Mouse (Mus musculus): ENCODE results near the gene Apoa2. TPM values are rescaled to one million over a fixed set of nuclear protein-coding genes. Genes with fewer than 3 reads are reported as not detected.

The Apoa2 gene
- polyA plus RNA-seq, 1 experiment = not detected

- no peak for TF ChIP-seq CTCF (IDR thresholded peaks at IDR 0.05; ENCODE audit: insufficient read depth, low read depth, low read length)
- Histone ChIP-seq H3K27ac (ENCODE audit: insufficient read depth, low read depth, low read length) (peak overlapping the region; percentile 94), H3K4me1 (ENCODE audit: control insufficient read depth, insufficient read depth, low read length) (peaks cover 40% of the 10 kb centered on the region), H3K4me3 (ENCODE audit: insufficient read depth, low read depth, low read length) (peak overlapping the region; percentile 9; the same call in 1 of the 2 replicates)
- WGBS = 19% methylated on average over 14 of the region's 14 CpGs
Observed at GRCm38 (mm10) chr1:171189476-171190114, 35.3 kb upstream of the Apoa2 start.

- 93% methylated on average over 9 of the region's 9 CpGs for WGBS
- H3K4me1 ChIP-seq (ENCODE audit: control insufficient read depth, insufficient read depth, low read length) = peaks cover 34% of the 10 kb centered on the region
- H3K27ac ChIP-seq (ENCODE audit: insufficient read depth, low read depth, low read length) = peak overlapping the region; percentile 94
- TF ChIP-seq POLR2A (IDR thresholded peaks at IDR 0.05; ENCODE audit: insufficient read depth, low read depth, low read length) (no peak), CTCF (IDR thresholded peaks at IDR 0.05; ENCODE audit: insufficient read depth, low read depth, low read length) (no peak)
- H3K4me3 ChIP-seq (ENCODE audit: insufficient read depth, low read depth, low read length) = no peak overlapping the region
Observed at GRCm38 (mm10) chr1:171190832-171191231, 34.0 kb upstream of the Apoa2 start.

- Histone ChIP-seq H3K4me3 (ENCODE audit: insufficient read depth, low read depth, low read length) (peak overlapping the region; percentile 44), H3K27ac (ENCODE audit: insufficient read depth, low read depth, low read length) (peak overlapping the region; percentile 88), H3K4me1 (ENCODE audit: control insufficient read depth, insufficient read depth, low read length) (peaks cover 25% of the 10 kb centered on the region)
- TF ChIP-seq CTCF (IDR thresholded peaks at IDR 0.05; ENCODE audit: insufficient read depth, low read depth, low read length) (no peak), POLR2A (IDR thresholded peaks at IDR 0.05; ENCODE audit: insufficient read depth, low read depth, low read length) (no peak)
- WGBS = 30% methylated on average over 10 of the region's 10 CpGs
Observed at GRCm38 (mm10) chr1:171192283-171192682, 32.6 kb upstream of the Apoa2 start.

DNA sequence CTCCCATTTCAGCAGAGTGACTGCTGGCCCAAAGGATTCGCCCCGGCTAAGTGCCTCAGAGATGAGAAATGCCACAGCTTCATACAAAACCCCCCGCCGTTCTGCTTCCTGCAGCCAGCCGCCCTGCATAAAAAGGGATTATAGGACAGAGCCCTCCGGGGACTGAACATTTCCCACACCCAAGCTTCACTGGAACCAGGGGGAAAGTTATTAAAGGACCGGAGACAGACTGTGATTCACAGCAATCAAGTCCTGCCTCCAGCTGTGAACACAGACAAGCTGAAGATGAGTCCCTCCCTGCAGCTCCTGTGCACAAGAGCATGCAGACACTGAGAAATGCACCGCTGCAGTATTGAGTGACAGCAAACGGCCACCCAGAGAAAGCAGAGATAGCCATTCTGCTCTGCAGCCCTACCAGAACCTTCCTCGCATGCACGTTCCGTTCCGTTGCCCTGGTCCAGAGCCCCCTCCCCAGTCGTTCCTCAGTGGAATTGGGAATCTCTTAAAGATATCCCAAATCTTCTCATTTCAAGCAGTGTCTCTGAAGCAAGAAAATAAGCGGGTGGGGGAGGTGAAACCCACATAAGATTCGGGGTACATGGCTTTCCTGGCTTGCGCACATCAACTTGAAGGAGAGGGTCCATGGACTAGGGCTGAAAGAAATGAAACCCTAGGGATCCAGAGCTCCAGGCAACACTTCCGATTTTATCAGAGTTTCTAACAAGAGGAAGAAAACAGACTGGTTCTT is 31.6 kb upstream of the Apoa2 start:
- TF ChIP-seq CTCF (IDR thresholded peaks at IDR 0.05; ENCODE audit: insufficient read depth, low read depth, low read length) = no peak
- TF ChIP-seq POLR2A (IDR thresholded peaks at IDR 0.05; ENCODE audit: insufficient read depth, low read depth, low read length) = no peak
- 4% methylated on average over 18 of the region's 18 CpGs for WGBS
- H3K4me1 ChIP-seq (ENCODE audit: control insufficient read depth, insufficient read depth, low read length) = peaks cover 20% of the 10 kb centered on the region
- H3K4me3 ChIP-seq (ENCODE audit: insufficient read depth, low read depth, low read length) = peak overlapping the region; percentile 68
- H3K27ac ChIP-seq (ENCODE audit: insufficient read depth, low read depth, low read length) = peak overlapping the region; percentile 99

DNA sequence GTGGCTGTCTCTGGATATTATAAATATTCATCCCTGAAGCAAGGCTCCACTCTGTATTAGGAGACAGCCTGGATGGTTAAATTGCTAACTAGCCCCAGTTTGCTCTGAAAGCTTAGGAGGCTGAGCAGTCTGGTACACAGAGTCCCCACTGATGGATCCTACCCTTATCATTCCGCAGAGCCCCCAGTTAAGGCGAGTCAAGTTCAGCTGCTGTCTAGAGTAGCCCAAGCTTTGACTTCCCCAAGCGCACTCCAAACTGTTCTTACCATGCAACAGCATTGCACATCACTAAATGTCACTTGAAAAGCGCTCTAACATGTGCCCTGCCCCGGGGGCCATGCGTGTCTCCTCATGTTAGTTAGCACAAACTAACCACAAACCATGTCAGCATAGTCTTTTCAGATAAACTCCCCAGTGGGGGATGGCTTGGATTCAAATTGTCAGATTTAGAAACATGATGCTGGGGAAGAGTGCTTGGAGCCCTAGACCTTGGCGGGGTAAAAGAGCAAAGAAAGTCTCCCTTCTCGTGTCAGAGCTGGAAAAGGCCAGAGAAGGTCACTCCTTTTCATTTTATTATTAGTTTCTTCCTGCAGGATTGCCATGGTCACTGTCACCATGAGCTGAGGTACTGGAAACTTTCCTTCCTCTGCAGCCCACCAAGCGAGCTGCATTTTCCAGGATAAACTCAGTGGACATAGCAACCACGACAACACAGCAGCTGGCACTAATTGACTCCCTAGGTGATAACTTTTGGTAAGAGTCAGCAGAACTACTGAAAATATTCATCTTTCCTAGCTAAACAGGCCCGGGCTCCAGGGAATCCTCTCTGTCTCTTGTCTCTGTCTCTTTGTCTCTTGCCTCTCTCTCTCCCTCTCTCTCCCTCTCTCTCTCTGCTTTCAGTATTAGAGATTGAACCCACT is 30.7 kb upstream of the Apoa2 start:
- Histone ChIP-seq H3K4me3 (ENCODE audit: insufficient read depth, low read depth, low read length) (peak overlapping the region; percentile 39), H3K27ac (ENCODE audit: insufficient read depth, low read depth, low read length) (peak overlapping the region; percentile 99)

GRCm38 (mm10) chr1:171195046-171195822 is 29.6 kb upstream of the Apoa2 start:
- H3K4me3 ChIP-seq (ENCODE audit: insufficient read depth, low read depth, low read length) = peak overlapping the region; percentile 79
- H3K4me1 ChIP-seq (ENCODE audit: control insufficient read depth, insufficient read depth, low read length) = peaks cover 8% of the 10 kb centered on the region
- WGBS = 12% methylated on average over 20 of the region's 20 CpGs
- no peak for TF ChIP-seq POLR2A (IDR thresholded peaks at IDR 0.05; ENCODE audit: insufficient read depth, low read depth, low read length)
- TF ChIP-seq CTCF (IDR thresholded peaks at IDR 0.05; ENCODE audit: insufficient read depth, low read depth, low read length) = no peak
- H3K27ac ChIP-seq (ENCODE audit: insufficient read depth, low read depth, low read length) = peak overlapping the region; percentile 77

More for the DNA sequence above, 30.7 kb upstream of the Apoa2 start:
- TF ChIP-seq CTCF (IDR thresholded peaks at IDR 0.05; ENCODE audit: insufficient read depth, low read depth, low read length) (no peak), POLR2A (IDR thresholded peaks at IDR 0.05; ENCODE audit: insufficient read depth, low read depth, low read length) (no peak)
- peaks cover 16% of the 10 kb centered on the region for H3K4me1 ChIP-seq (ENCODE audit: control insufficient read depth, insufficient read depth, low read length)
- 25% methylated on average over 11 of the region's 11 CpGs for WGBS

- peak within 1 kb of the TSS; percentile 77 for H3K27ac ChIP-seq (ENCODE audit: insufficient read depth, low read depth, low read length)
- under 1% methylated on average over 33 of the region's 33 CpGs for WGBS
- TF ChIP-seq CTCF (IDR thresholded peaks at IDR 0.05; ENCODE audit: insufficient read depth, low read depth, low read length) (no peak), POLR2A (IDR thresholded peaks at IDR 0.05; ENCODE audit: insufficient read depth, low read depth, low read length) (peak; percentile 94)
Observed at GRCm38 (mm10) chr1:171195887-171196397, 28.9 kb upstream of the Apoa2 start, which contains the start of gene Pcp4l1. Gene Pcp4l1, minus strand, starts transcription at chr1:171196268.

DNA sequence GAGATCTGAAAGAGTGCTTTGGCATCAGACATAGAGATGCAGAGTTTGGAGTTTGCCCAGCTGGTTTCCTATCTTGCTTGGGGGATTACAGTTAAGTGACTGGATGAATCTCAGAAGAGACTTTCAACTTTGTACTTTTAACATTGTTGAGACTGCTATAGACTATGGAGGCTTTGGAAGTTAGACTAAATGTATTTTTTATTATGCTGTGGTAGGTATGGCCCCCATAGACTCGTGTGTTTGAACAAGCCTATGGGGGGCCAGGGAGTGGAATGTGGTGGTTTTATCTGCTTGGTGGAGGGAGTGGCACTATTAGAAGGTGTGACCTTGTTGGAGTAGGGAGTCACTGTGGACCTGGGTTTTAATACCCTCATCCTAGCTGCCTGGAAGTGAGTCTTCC is 25.3 kb upstream of the Apoa2 start:
- no peak for TF ChIP-seq POLR2A (IDR thresholded peaks at IDR 0.05; ENCODE audit: insufficient read depth, low read depth, low read length)
- TF ChIP-seq CTCF (IDR thresholded peaks at IDR 0.05; ENCODE audit: insufficient read depth, low read depth, low read length) = no peak
- H3K4me3 ChIP-seq (ENCODE audit: insufficient read depth, low read depth, low read length) = no peak overlapping the region
- 58% methylated on average over 1 of the region's 1 CpGs for WGBS
- no peak overlapping the region for H3K27ac ChIP-seq (ENCODE audit: insufficient read depth, low read depth, low read length)
- no peaks in the 10 kb centered on the region for H3K4me1 ChIP-seq (ENCODE audit: control insufficient read depth, insufficient read depth, low read length)

More at GRCm38 (mm10) chr1:171195887-171196397, 28.9 kb upstream of the Apoa2 start, which contains the start of gene Pcp4l1:
- peak within 1 kb of the TSS; percentile 79 for H3K4me3 ChIP-seq (ENCODE audit: insufficient read depth, low read depth, low read length)
- H3K4me1 ChIP-seq (ENCODE audit: control insufficient read depth, insufficient read depth, low read length) = peaks cover 4% of the 10 kb centered on the region

Data from olfactory bulb, adult 2 months (tissue).